Mouse (Mus musculus) liver, embryonic 14.5 days (tissue): ENCODE measurements around the gene 1810046K07Rik.

Source experiments
- CTCF ChIP-seq: IDR thresholded peaks from 2 replicates; pipeline ENCODE4 v1.5.1; 2016; ENCODE audit warnings: antibody characterized with exemption, low read depth, control low read depth
- EP300 ChIP-seq: IDR thresholded peaks from 2 replicates; pipeline ENCODE4 v1.6.1; 2016; ENCODE audit warnings: antibody characterized with exemption, low read depth

DNA sequence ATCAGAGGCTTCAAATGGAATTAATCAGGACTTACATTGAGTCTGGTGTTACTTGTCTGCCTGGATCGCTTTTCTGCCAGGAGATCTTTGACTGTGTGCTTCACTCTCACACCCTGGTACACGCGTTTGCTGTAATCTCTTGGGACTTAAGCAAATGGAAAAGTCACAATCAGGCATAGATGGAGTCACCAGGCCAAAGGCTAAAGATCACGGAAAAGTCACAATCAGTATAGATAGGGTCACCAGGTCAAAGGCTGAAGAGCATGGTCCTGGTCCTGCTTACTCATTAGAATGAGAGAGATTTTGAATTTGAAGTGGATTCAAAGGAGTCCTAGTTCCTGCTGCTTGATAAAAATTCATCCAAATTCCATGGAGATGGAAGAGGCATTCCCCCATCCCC lies 10.5 kb downstream of the 1810046K07Rik start:
- TF ChIP-seq CTCF (no peak), EP300 (no peak)
